14 mouse cellular contexts compared by ENCODE assay signal in the genomic region with DNA sequence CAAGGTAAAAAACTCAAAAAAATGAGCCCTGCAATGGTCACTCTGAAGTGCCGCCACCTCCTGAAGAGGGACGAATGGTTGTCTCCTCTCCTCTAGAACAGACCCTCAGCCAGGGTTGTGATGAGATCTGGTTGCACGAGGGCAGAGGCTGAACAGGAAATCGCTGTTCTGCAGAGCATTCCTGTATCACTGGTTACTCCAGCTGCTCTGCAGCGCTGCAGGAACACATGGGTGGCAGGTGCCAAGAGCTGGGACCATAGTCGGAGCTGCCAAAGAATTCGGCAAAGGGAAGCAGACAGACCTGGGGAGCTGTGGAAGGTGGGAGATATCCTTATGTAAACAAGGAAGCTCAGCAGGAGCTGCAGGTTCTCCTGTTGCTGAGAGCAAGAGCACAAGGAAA. TPM values are rescaled to one million over a fixed set of nuclear protein-coding genes. Genes with fewer than 3 reads are reported as not detected.
A peak's percentile ranks its signal among the peaks of the same experiment; 100 is the strongest.
DNase-seq lines count a peak whose midpoint lies in the region; ATAC-seq and TF ChIP-seq lines count a peak whose summit lies in the region.
"Had no signal": no experiment of that assay in that cellular context is flagged by ENCODE, and none has a peak within 500 bp of the region (broad histone marks: within the 10 kb centered on the region; RNA-seq: fewer than 3 reads in every experiment).

No protein-coding gene starts in this region.

- no peaks in the 10 kb centered on the region for H3K4me1 ChIP-seq in kidney, postnatal 0 days (replicated peaks; ENCODE audit: insufficient read depth, low read length)
- no peaks in the 10 kb centered on the region for H3K4me1 ChIP-seq in kidney, adult 2 months (ENCODE audit: control insufficient read depth, insufficient read depth, low read length)
- no peaks in the 10 kb centered on the region for H3K4me1 ChIP-seq in embryonic facial prominence, embryonic 14.5 days (ENCODE audit: control insufficient read depth, insufficient read depth, low read length)
- H3K4me1 ChIP-seq in neural tube, embryonic 14.5 days (ENCODE audit: control insufficient read depth, insufficient read depth, low read length), result no peaks in the 10 kb centered on the region; the same call in 1 of the 2 replicates

- no peak for TF ChIP-seq CTCF in kidney, postnatal 0 days (IDR thresholded peaks at IDR 0.05; ENCODE audit: low read depth)
- no peak for TF ChIP-seq CTCF in kidney, adult 2 months (conservative IDR thresholded peaks at IDR 0.05; ENCODE audit: insufficient read depth, insufficient read length, low read depth, low read length)

- H3K27me3 ChIP-seq in kidney, postnatal 0 days (ENCODE audit: insufficient read depth, low read length), result no peaks in the 10 kb centered on the region
- no peaks in the 10 kb centered on the region for H3K27me3 ChIP-seq in kidney, adult 2 months (replicated peaks; ENCODE audit: control insufficient read depth, insufficient read depth, low read length)
- no peaks in the 10 kb centered on the region for H3K27me3 ChIP-seq in embryonic facial prominence, embryonic 14.5 days (replicated peaks; ENCODE audit: control insufficient read depth, insufficient read depth, low read length)
- no peaks in the 10 kb centered on the region for H3K27me3 ChIP-seq in neural tube, embryonic 14.5 days (ENCODE audit: control insufficient read depth, insufficient read depth, low read length)

- no peaks in the 10 kb centered on the region for H3K9me3 ChIP-seq in kidney, postnatal 0 days (replicated peaks; ENCODE audit: low read length)
- H3K9me3 ChIP-seq in embryonic facial prominence, embryonic 14.5 days (ENCODE audit: control insufficient read depth, low read length), result 0 out of 2 replicates have a peak, but pooled peaks cover 5% of the 10 kb centered on the region
- no peaks in the 10 kb centered on the region for H3K9me3 ChIP-seq in neural tube, embryonic 14.5 days (ENCODE audit: control insufficient read depth, low read length)

- no peak overlapping the region for H3K4me2 ChIP-seq in kidney, postnatal 0 days (ENCODE audit: low read length)
- no peak overlapping the region for H3K4me2 ChIP-seq in embryonic facial prominence, embryonic 14.5 days (ENCODE audit: low read depth, low read length)
- no peak overlapping the region for H3K4me2 ChIP-seq in neural tube, embryonic 14.5 days (ENCODE audit: low read depth, low read length)

- no peak overlapping the region for H3K9ac ChIP-seq in kidney, postnatal 0 days (ENCODE audit: low read depth, low read length)
- no peak overlapping the region for H3K9ac ChIP-seq in embryonic facial prominence, embryonic 14.5 days (ENCODE audit: low read depth, low read length)
- H3K9ac ChIP-seq in neural tube, embryonic 14.5 days (replicated peaks; ENCODE audit: low read depth, low read length), result no peak overlapping the region

- 16% methylated on average over 7 of the region's 7 CpGs for WGBS in kidney, postnatal 0 days
- 27% methylated on average over 7 of the region's 7 CpGs for WGBS in kidney, adult 2 months
- WGBS in embryonic facial prominence, embryonic 14.5 days, result 8% methylated on average over 7 of the region's 7 CpGs
- 39% methylated on average over 7 of the region's 7 CpGs for WGBS in neural tube, embryonic 14.5 days

- no peak overlapping the region for H3K27ac ChIP-seq in kidney, postnatal 0 days
- no peak overlapping the region for H3K27ac ChIP-seq in kidney, adult 2 months (ENCODE audit: insufficient read depth, low read depth, low read length)
- no peak overlapping the region; the same call in 1 of the 2 replicates for H3K27ac ChIP-seq in embryonic facial prominence, embryonic 14.5 days (replicated peaks; ENCODE audit: low read depth, low read length)
- peak overlapping the region; percentile 28; the same call in 1 of the 2 replicates for H3K27ac ChIP-seq in neural tube, embryonic 14.5 days (ENCODE audit: low read depth, low read length)
- H3K27ac ChIP-seq: heart, adult 2 months; layer of hippocampus, adult 2 months had no signal

- H3K36me3 ChIP-seq in kidney, postnatal 0 days (ENCODE audit: insufficient read depth, low read length), result no peaks in the 10 kb centered on the region
- no peaks in the 10 kb centered on the region for H3K36me3 ChIP-seq in kidney, adult 2 months (ENCODE audit: control insufficient read depth, insufficient read depth, low read length)
- peaks cover 6% of the 10 kb centered on the region; the same call in 1 of the 2 replicates for H3K36me3 ChIP-seq in embryonic facial prominence, embryonic 14.5 days (ENCODE audit: control insufficient read depth, insufficient read depth, low read length)
- no peaks in the 10 kb centered on the region for H3K36me3 ChIP-seq in neural tube, embryonic 14.5 days (ENCODE audit: control insufficient read depth, insufficient read depth, low read length)

- TF ChIP-seq POLR2A in kidney, adult 2 months (IDR thresholded peaks at IDR 0.05; ENCODE audit: low read depth, low read length), result no peak

- ATAC-seq in CD4-positive, CD25-positive, alpha-beta regulatory T cell, adult 4 months, result no peak
- ATAC-seq in kidney, postnatal 0 days (replicated peaks; ENCODE audit: low FRiP score, low read depth), result no peak
- ATAC-seq in embryonic facial prominence, embryonic 14.5 days (ENCODE audit: low read depth), result peak; percentile 45
- no peak for ATAC-seq in neural tube, embryonic 14.5 days (ENCODE audit: low read depth)
- ATAC-seq: forebrain, embryonic 16.5 days had no signal

- DNase-seq in CD4-positive, CD25-positive, alpha-beta regulatory T cell, adult 2 months (ENCODE audit: low read depth, low spot score), result peak; percentile 35
- DNase-seq in kidney, postnatal 0 days (ENCODE audit: low spot score), result peak; percentile 22
- DNase-seq in kidney, adult 2 months, result no peak
- peak; percentile 68 for DNase-seq in embryonic facial prominence, embryonic 14.5 days (ENCODE audit: low spot score)
- no peak for DNase-seq in right cerebral cortex, postnatal 25 days
- no peak for DNase-seq in layer of hippocampus, adult 11-12 months (ENCODE audit: low spot score)
- DNase-seq: cerebellum, adult 9-10 months; heart, adult 2 months; lung, adult 2 months; midbrain, embryonic 14.5 days had no signal

- H3K4me3 ChIP-seq in kidney, postnatal 0 days (replicated peaks; ENCODE audit: low read depth, low read length), result no peak overlapping the region
- no peak overlapping the region for H3K4me3 ChIP-seq in kidney, adult 2 months (ENCODE audit: insufficient read depth, low read depth, low read length)
- no peak overlapping the region for H3K4me3 ChIP-seq in embryonic facial prominence, embryonic 14.5 days (ENCODE audit: low read depth, low read length)
- H3K4me3 ChIP-seq in neural tube, embryonic 14.5 days (ENCODE audit: low read depth, low read length), result no peak overlapping the region
- H3K4me3 ChIP-seq: heart, adult 2 months; layer of hippocampus, adult 2 months had no signal

RNA-seq across cellular contexts. Expression of gene Ano10, which starts 51.4 kb away (rescaled TPM):
- polyA plus RNA-seq in CD4-positive, CD25-positive, alpha-beta regulatory T cell, adult 4 months (2017; shearing (Covaris generic)), result 10 to 100 TPM; 18.2 to 22.9 TPM
- polyA plus RNA-seq in kidney, postnatal 0 days (2015; fragmentation: Nextera tagmentation; extraction: Ambion mirVana), result 32.6 and 34.9 TPM in 2 replicates
- 50.6 and 54.4 TPM in 2 replicates for polyA plus RNA-seq in kidney, adult 2 months (2012; rRNA removed)
- 43.3 and 48.6 TPM in 2 replicates for polyA plus RNA-seq in embryonic facial prominence, embryonic 14.5 days (2014; fragmentation: Nextera tagmentation; extraction: Ambion mirVana)
- 48.1 and 53.1 TPM in 2 replicates for polyA plus RNA-seq in neural tube, embryonic 14.5 days (2014; fragmentation: Nextera tagmentation; extraction: Ambion mirVana)

Comparison
In these comparisons a context has a peak if more than half of its experiments do, and no peak if none do; other contexts are left out.
1. DNase-seq: peak in CD4-positive, CD25-positive, alpha-beta regulatory T cell, adult 2 months (single experiment), kidney, postnatal 0 days (single experiment) and embryonic facial prominence, embryonic 14.5 days (single experiment); none in kidney, adult 2 months (single experiment), right cerebral cortex, postnatal 25 days (single experiment) and layer of hippocampus, adult 11-12 months (single experiment).